Mouse (Mus musculus) E14TG2a.4 (cell line): Measurements from ENCODE around the gene Slc35b3.

Source experiments
- CTCF ChIP-seq: conservative IDR thresholded peaks from 2 replicates; pipeline ENCODE4 v1.5.1; 2014; ENCODE audit warnings: low read length
- NANOG ChIP-seq: IDR thresholded peaks from 2 replicates; pipeline ENCODE4 v1.6.1; 2014; ENCODE audit warnings: borderline replicate concordance, low read length, mixed read lengths
- POU5F1 ChIP-seq: IDR thresholded peaks from 2 replicates; pipeline ENCODE4 v1.6.1; 2014; ENCODE audit warnings: low read length, borderline replicate concordance

GRCm38 (mm10) chr13:39003101-39003762 is 42.6 kb upstream of the Slc35b3 start:
- TF ChIP-seq CTCF = no peak
- TF ChIP-seq NANOG = no peak
- no peak for TF ChIP-seq POU5F1
